Mouse (Mus musculus): Measurements from ENCODE around the gene Crtac1. TPM values are rescaled to one million over a fixed set of nuclear protein-coding genes. Genes with fewer than 3 reads are reported as not detected.
A peak's percentile ranks its signal among the peaks of the same experiment; 100 is the strongest.

The Crtac1 gene
- polyA plus RNA-seq, 1 experiment from 2014 or later, result 4.0 TPM

GRCm38 (mm10) chr19:42263524-42263923 lies 168.1 kb downstream of the Crtac1 start:
- H3K27me3 ChIP-seq (ENCODE audit: control insufficient read depth, insufficient read depth, low read length), result no peaks in the 10 kb centered on the region
- H3K4me1 ChIP-seq (replicated peaks; ENCODE audit: control insufficient read depth, insufficient read depth, low read length), result 0 out of 2 replicates have a peak, but pooled peaks cover 5% of the 10 kb centered on the region
- no peaks in the 10 kb centered on the region for H3K9me3 ChIP-seq (ENCODE audit: control insufficient read depth, low read length)
- ATAC-seq (replicated peaks; ENCODE audit: low FRiP score) (no peak), DNase-seq (ENCODE audit: low spot score) (no peak)
- 52% methylated on average over 3 of the region's 3 CpGs for WGBS
- no peak overlapping the region for H3K9ac ChIP-seq (ENCODE audit: low read length)
- no peaks in the 10 kb centered on the region for H3K36me3 ChIP-seq (ENCODE audit: control insufficient read depth, insufficient read depth, low read length)
- no peak overlapping the region for H3K4me2 ChIP-seq (ENCODE audit: low read depth, low read length, severe bottlenecking)
- H3K4me3 ChIP-seq (ENCODE audit: low read depth, low read length), result no peak overlapping the region
- no peak overlapping the region for H3K27ac ChIP-seq (ENCODE audit: low read depth, low read length)

GRCm38 (mm10) chr19:42260486-42260885 lies 171.1 kb downstream of the Crtac1 start:
- Histone ChIP-seq H3K4me1 (replicated peaks; ENCODE audit: control insufficient read depth, insufficient read depth, low read length) (peaks cover 2% of the 10 kb centered on the region; the same call in 1 of the 2 replicates), H3K27me3 (ENCODE audit: control insufficient read depth, insufficient read depth, low read length) (no peaks in the 10 kb centered on the region), H3K9me3 (ENCODE audit: control insufficient read depth, low read length) (no peaks in the 10 kb centered on the region), H3K27ac (ENCODE audit: low read depth, low read length) (no peak overlapping the region), H3K9ac (ENCODE audit: low read length) (no peak overlapping the region), H3K4me3 (ENCODE audit: low read depth, low read length) (no peak overlapping the region), H3K36me3 (ENCODE audit: control insufficient read depth, insufficient read depth, low read length) (no peaks in the 10 kb centered on the region), H3K4me2 (ENCODE audit: low read depth, low read length, severe bottlenecking) (no peak overlapping the region)
- ATAC-seq (replicated peaks; ENCODE audit: low FRiP score) (no peak), DNase-seq (ENCODE audit: low spot score) (no peak)
- 85% methylated on average over 8 of the region's 8 CpGs for whole genome bisulfite sequencing

- 71% methylated on average over 5 of the region's 5 CpGs for WGBS
- no peak overlapping the region for H3K27ac ChIP-seq (ENCODE audit: low read depth, low read length)
- peaks cover 2% of the 10 kb centered on the region; the same call in 1 of the 2 replicates for H3K4me1 ChIP-seq (replicated peaks; ENCODE audit: control insufficient read depth, insufficient read depth, low read length)
- DNase-seq (ENCODE audit: low spot score) (no peak), ATAC-seq (replicated peaks; ENCODE audit: low FRiP score) (no peak)
- no peak overlapping the region for H3K4me3 ChIP-seq (ENCODE audit: low read depth, low read length)
- no peak overlapping the region for H3K9ac ChIP-seq (ENCODE audit: low read length)
- H3K4me2 ChIP-seq (ENCODE audit: low read depth, low read length, severe bottlenecking), result no peak overlapping the region
- H3K27me3 ChIP-seq (ENCODE audit: control insufficient read depth, insufficient read depth, low read length), result 0 out of 2 replicates have a peak, but pooled peaks cover 6% of the 10 kb centered on the region
- no peaks in the 10 kb centered on the region for H3K9me3 ChIP-seq (ENCODE audit: control insufficient read depth, low read length)
- H3K36me3 ChIP-seq (ENCODE audit: control insufficient read depth, insufficient read depth, low read length), result no peaks in the 10 kb centered on the region
These were observed 173.0 kb downstream of the Crtac1 start for GRCm38 (mm10) chr19:42258596-42258995.

GRCm38 (mm10) chr19:42258031-42258430 lies 173.6 kb downstream of the Crtac1 start:
- Histone ChIP-seq H3K27ac (ENCODE audit: low read depth, low read length) (no peak overlapping the region), H3K9me3 (ENCODE audit: control insufficient read depth, low read length) (no peaks in the 10 kb centered on the region), H3K27me3 (ENCODE audit: control insufficient read depth, insufficient read depth, low read length) (0 out of 2 replicates have a peak, but pooled peaks cover 6% of the 10 kb centered on the region), H3K4me1 (replicated peaks; ENCODE audit: control insufficient read depth, insufficient read depth, low read length) (peaks cover 2% of the 10 kb centered on the region; the same call in 1 of the 2 replicates), H3K4me2 (ENCODE audit: low read depth, low read length, severe bottlenecking) (no peak overlapping the region), H3K4me3 (ENCODE audit: low read depth, low read length) (no peak overlapping the region), H3K36me3 (ENCODE audit: control insufficient read depth, insufficient read depth, low read length) (no peaks in the 10 kb centered on the region), H3K9ac (ENCODE audit: low read length) (no peak overlapping the region)
- WGBS, result 90% methylated on average over 3 of the region's 3 CpGs
- ATAC-seq (replicated peaks; ENCODE audit: low FRiP score) (no peak), DNase-seq (ENCODE audit: low spot score) (no peak)

- no peak for ATAC-seq (replicated peaks; ENCODE audit: low FRiP score)
- Histone ChIP-seq H3K9ac (ENCODE audit: low read length) (no peak overlapping the region), H3K36me3 (ENCODE audit: control insufficient read depth, insufficient read depth, low read length) (no peaks in the 10 kb centered on the region), H3K4me2 (ENCODE audit: low read depth, low read length, severe bottlenecking) (no peak overlapping the region), H3K9me3 (ENCODE audit: control insufficient read depth, low read length) (no peaks in the 10 kb centered on the region), H3K27ac (ENCODE audit: low read depth, low read length) (no peak overlapping the region), H3K4me3 (ENCODE audit: low read depth, low read length) (no peak overlapping the region), H3K27me3 (ENCODE audit: control insufficient read depth, insufficient read depth, low read length) (0 out of 2 replicates have a peak, but pooled peaks cover 6% of the 10 kb centered on the region), H3K4me1 (replicated peaks; ENCODE audit: control insufficient read depth, insufficient read depth, low read length) (peaks cover 2% of the 10 kb centered on the region; the same call in 1 of the 2 replicates)
- DNase-seq (ENCODE audit: low spot score), result no peak
- WGBS, result 85% methylated on average over 12 of the region's 12 CpGs
These were observed 174.3 kb downstream of the Crtac1 start for GRCm38 (mm10) chr19:42257241-42257635.

GRCm38 (mm10) chr19:42256611-42257240 lies 174.9 kb downstream of the Crtac1 start:
- ATAC-seq (replicated peaks; ENCODE audit: low FRiP score) (no peak), DNase-seq (ENCODE audit: low spot score) (no peak)
- no peaks in the 10 kb centered on the region for H3K9me3 ChIP-seq (ENCODE audit: control insufficient read depth, low read length)
- no peak overlapping the region for H3K27ac ChIP-seq (ENCODE audit: low read depth, low read length)
- peaks cover 2% of the 10 kb centered on the region; the same call in 1 of the 2 replicates for H3K4me1 ChIP-seq (replicated peaks; ENCODE audit: control insufficient read depth, insufficient read depth, low read length)
- H3K36me3 ChIP-seq (ENCODE audit: control insufficient read depth, insufficient read depth, low read length), result no peaks in the 10 kb centered on the region
- 78% methylated on average over 12 of the region's 12 CpGs for WGBS
- H3K9ac ChIP-seq (ENCODE audit: low read length), result no peak overlapping the region
- H3K4me3 ChIP-seq (ENCODE audit: low read depth, low read length), result no peak overlapping the region
- 0 out of 2 replicates have a peak, but pooled peaks cover 6% of the 10 kb centered on the region for H3K27me3 ChIP-seq (ENCODE audit: control insufficient read depth, insufficient read depth, low read length)
- H3K4me2 ChIP-seq (ENCODE audit: low read depth, low read length, severe bottlenecking), result no peak overlapping the region

GRCm38 (mm10) chr19:42255784-42256610 lies 175.6 kb downstream of the Crtac1 start:
- DNase-seq (ENCODE audit: low spot score) (peak; percentile 96), ATAC-seq (replicated peaks; ENCODE audit: low FRiP score) (peak; percentile 80)
- Histone ChIP-seq H3K4me3 (ENCODE audit: low read depth, low read length) (peak overlapping the region; percentile 38), H3K9me3 (ENCODE audit: control insufficient read depth, low read length) (no peaks in the 10 kb centered on the region), H3K27me3 (ENCODE audit: control insufficient read depth, insufficient read depth, low read length) (0 out of 2 replicates have a peak, but pooled peaks cover 6% of the 10 kb centered on the region), H3K9ac (ENCODE audit: low read length) (peak overlapping the region; percentile 35; the same call in 1 of the 2 replicates), H3K36me3 (ENCODE audit: control insufficient read depth, insufficient read depth, low read length) (no peaks in the 10 kb centered on the region), H3K4me1 (replicated peaks; ENCODE audit: control insufficient read depth, insufficient read depth, low read length) (peaks cover 2% of the 10 kb centered on the region; the same call in 1 of the 2 replicates), H3K27ac (ENCODE audit: low read depth, low read length) (no peak overlapping the region), H3K4me2 (ENCODE audit: low read depth, low read length, severe bottlenecking) (peak overlapping the region; percentile 68)
- WGBS, result 6% methylated on average over 27 of the region's 42 CpGs

GRCm38 (mm10) chr19:42255438-42255783 lies 176.2 kb downstream of the Crtac1 start:
- Histone ChIP-seq H3K4me1 (replicated peaks; ENCODE audit: control insufficient read depth, insufficient read depth, low read length) (peaks cover 2% of the 10 kb centered on the region; the same call in 1 of the 2 replicates), H3K27ac (ENCODE audit: low read depth, low read length) (no peak overlapping the region), H3K36me3 (ENCODE audit: control insufficient read depth, insufficient read depth, low read length) (no peaks in the 10 kb centered on the region), H3K27me3 (ENCODE audit: control insufficient read depth, insufficient read depth, low read length) (0 out of 2 replicates have a peak, but pooled peaks cover 6% of the 10 kb centered on the region), H3K9ac (ENCODE audit: low read length) (peak overlapping the region; percentile 35; the same call in 1 of the 2 replicates), H3K4me3 (ENCODE audit: low read depth, low read length) (peak overlapping the region; percentile 38), H3K9me3 (ENCODE audit: control insufficient read depth, low read length) (no peaks in the 10 kb centered on the region), H3K4me2 (ENCODE audit: low read depth, low read length, severe bottlenecking) (peak overlapping the region; percentile 68)
- WGBS, result 3% methylated on average over 21 of the region's 23 CpGs
- DNase-seq (ENCODE audit: low spot score), result no peak
- peak; percentile 46; the same call in 1 of the 2 replicates for ATAC-seq (replicated peaks; ENCODE audit: low FRiP score)
